Mouse (Mus musculus) cerebellum, postnatal 25 days (tissue): ENCODE measurements at regions not wholly inside any gene's neighbourhood (a gene's known extent, or its start where the extent isn't known, plus 50 kb on each side); places are given as distances from the start of the nearest gene placed in this dataset.
A peak's percentile ranks its signal among the peaks of the same experiment; 100 is the strongest.

ENCODE experiments used
- DNase-seq, 2 experiments: peaks; one replicate each; pipeline ENCODE4 v3.0.0; 2021; ENCODE audit warnings: mixed read lengths in 2 of 2

DNA sequence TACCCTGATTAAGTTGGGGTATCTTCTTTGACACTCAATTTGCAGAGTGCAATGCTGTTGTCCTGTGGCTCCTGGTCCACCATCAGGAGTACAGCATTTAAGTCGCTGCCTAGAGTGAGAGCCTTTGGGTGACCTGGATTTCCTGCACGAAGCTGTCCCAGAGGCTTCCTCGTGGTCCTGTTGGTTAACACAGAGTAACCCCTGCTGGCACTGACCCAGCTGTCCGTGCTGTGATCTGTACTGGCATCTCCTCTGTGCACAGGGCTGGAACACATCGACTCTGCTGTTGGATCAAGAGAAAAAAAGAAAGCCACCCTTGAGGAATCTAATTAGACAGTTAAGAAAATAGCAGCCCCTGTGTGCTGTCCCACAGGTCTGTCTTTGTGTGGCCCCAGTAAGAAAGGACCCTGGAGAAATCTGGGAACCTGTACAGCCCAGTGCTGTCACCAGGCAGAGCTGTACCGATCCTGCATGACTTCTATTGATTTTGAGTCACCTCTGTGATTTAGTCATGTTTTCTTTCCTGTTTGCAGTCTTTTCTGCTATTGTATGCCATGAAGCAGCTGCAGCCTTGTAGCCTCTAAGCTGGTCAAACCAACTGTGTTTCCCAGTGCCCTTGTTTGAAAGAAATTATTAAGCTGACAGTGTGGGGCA is 63.3 kb upstream of the Shh start:
- peak in 1 of 2 experiments; percentile 10 for DNase-seq

- DNase-seq = no peak
Observed at GRCm38 (mm10) chr5:28526435-28526834, 59.4 kb upstream of the Shh start.

DNA sequence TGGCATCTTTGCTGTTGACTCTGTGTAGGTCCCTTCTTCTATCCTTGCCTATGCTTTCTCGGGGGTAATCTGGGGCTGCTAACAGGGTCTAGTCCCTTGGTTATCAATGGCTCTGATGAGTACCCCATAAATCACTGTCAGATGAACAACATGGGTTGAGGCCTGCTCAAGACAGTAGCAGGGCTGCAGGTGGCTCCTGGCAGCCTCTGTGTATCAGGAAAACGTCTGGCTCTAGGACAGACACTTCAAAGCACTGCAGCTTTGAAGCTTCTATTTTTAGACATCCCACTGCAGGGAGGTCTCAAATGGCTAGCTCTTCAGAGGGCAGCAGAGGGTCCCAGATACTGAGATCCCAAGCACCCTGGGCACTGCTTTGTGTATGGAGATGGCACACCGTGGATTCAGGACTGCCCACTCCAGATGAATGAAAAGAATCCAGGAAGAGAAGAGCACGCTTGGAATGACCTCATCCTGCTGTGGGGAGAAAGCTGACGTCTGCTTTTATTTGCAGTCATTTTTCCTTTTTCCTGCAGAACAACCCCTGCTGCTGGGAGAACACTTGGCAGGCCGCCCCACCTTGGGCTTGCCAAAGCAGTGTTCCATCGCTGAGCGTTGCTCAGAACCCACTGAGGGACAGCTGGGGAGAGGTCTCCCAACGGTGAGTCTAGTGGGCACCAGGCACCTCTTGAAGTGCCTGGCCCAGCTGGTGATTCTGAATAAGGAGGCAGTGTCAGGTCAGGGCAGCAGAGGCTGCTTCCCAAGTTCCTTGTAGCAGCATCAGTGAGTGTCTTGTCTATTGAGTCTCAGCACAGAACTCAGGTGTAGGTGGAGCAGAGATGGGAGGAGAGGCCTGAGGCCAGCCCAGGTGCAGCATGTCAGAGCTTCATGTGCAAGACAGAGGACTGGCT is 54.0 kb upstream of the Shh start:
- peak; percentile 86 to 90 for DNase-seq

DNA sequence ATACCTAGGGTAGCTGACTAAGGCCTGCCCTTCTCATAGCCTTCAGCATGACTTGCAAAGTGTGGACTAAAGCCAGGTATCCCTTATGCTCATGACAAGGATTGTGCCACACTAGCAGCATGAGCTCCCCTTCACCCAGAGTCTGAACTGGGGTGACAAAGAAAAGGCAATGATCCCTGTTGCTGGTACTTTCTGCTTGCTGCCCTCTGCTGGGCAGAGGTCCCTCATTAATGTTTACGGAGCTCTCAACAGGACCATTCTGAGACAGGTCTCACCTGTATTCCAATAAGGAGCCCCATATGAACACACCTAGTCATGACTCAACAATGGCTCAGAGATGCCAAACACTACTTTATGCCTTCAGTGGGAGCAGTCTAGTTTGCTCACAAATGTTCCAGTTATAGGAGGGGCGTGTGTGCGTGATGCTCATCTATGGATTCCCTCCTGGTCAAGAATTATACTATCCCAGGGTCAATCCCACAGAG is 52.0 kb upstream of the Shh start:
- no peak for DNase-seq
